Mouse (Mus musculus): ENCODE measurements around the gene Fam71e1.

GRCm38 (mm10) chr7:44463556-44464225 is 32.7 kb upstream of the Fam71e1 start:
- no peak for TF ChIP-seq EP300 (IDR thresholded peaks at IDR 0.05; ENCODE audit: low read depth)
- TF ChIP-seq CTCF (IDR thresholded peaks at IDR 0.05; ENCODE audit: low read depth), result no peak
